ENCODE assay signal across 8 mouse cellular contexts in the genomic region with DNA sequence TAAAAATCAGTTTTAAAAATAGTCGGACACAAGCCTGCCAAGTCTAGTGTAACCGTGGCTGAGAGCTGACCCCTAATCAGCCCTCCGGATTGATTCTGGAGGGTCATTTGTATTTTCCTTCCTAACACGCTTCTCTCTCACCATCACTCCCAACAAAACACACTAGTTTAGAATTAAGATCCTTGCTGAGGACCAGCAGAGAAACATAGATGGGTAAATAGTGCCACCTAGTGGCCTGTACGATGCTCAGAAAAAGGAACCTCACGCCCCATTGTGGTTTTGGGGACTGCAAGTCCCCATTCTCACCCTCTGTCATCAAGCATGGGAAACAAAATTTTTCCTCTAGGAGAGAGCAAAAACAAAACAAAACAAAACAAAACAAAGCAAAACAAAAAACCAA.
A peak's percentile ranks its signal among the peaks of the same experiment; 100 is the strongest.
DNase-seq lines count a peak whose midpoint lies in the region; ATAC-seq and TF ChIP-seq lines count a peak whose summit lies in the region.

No protein-coding gene starts in this region.

- 5% methylated on average over 6 of the region's 6 CpGs for WGBS in lung, embryonic 14.5 days

- 0 out of 2 replicates have a peak overlapping the region, but pooled peaks have one; percentile 23 for H3K4me2 ChIP-seq in lung, embryonic 14.5 days

- H3K27me3 ChIP-seq in G1E (ENCODE audit: insufficient read depth, low read length) = no peaks in the 10 kb centered on the region
- H3K27me3 ChIP-seq in lung, embryonic 14.5 days (ENCODE audit: insufficient read depth, low read length) = 0 out of 2 replicates have a peak, but pooled peaks cover 4% of the 10 kb centered on the region

- no peak overlapping the region for H3K9ac ChIP-seq in lung, embryonic 14.5 days

- H3K9me3 ChIP-seq in G1E (replicated peaks) = no peaks in the 10 kb centered on the region
- H3K9me3 ChIP-seq in lung, embryonic 14.5 days (ENCODE audit: low read depth, low read length) = no peaks in the 10 kb centered on the region

- no peak overlapping the region for H3K27ac ChIP-seq in lung, embryonic 14.5 days (ENCODE audit: low read depth)

- ATAC-seq in G1E (ENCODE audit: extremely low read depth, insufficient number of reproducible peaks, low FRiP score, poor library complexity, severe bottlenecking) = no peak
- ATAC-seq in lung, embryonic 14.5 days (ENCODE audit: insufficient read depth) = no peak; the same call in 1 of the 2 replicates
- ATAC-seq in inflammation-experienced regulatory T-cells, adult 6 months = no peak

- H3K4me1 ChIP-seq in G1E (ENCODE audit: insufficient read depth, low read depth, low read length) = no peaks in the 10 kb centered on the region
- no peaks in the 10 kb centered on the region for H3K4me1 ChIP-seq in lung, embryonic 14.5 days (ENCODE audit: insufficient read depth)

- H3K4me3 ChIP-seq in G1E (ENCODE audit: low read depth, low read length) = no peak overlapping the region
- H3K4me3 ChIP-seq in lung, embryonic 14.5 days (ENCODE audit: low read depth, low read length) = no peak overlapping the region

- TF ChIP-seq CTCF in G1E (IDR thresholded peaks at IDR 0.05; ENCODE audit: low read depth, low read length) = peak; percentile 29; the same call in 1 of the 2 replicates
- peak; percentile 80 for TF ChIP-seq CTCF in lung, embryonic 14.5 days (IDR thresholded peaks at IDR 0.05; ENCODE audit: low read depth)

- H3K36me3 ChIP-seq in G1E (replicated peaks) = no peaks in the 10 kb centered on the region
- H3K36me3 ChIP-seq in lung, embryonic 14.5 days (ENCODE audit: insufficient read depth) = no peaks in the 10 kb centered on the region

- DNase-seq in 416B (ENCODE audit: low read depth) (peak; percentile 64), G1E (ENCODE audit: low spot score) (peak; percentile 20)
- peak; percentile 27 for DNase-seq in cerebellum, adult 9-11 months
- DNase-seq in frontal cortex, postnatal 14 days (ENCODE audit: low spot score in 2 of 2) = peak; percentile 47 to 66
- peak; percentile 62 for DNase-seq in kidney, postnatal 10 days
- peak; percentile 87 for DNase-seq in lung, embryonic 14.5 days
- peak; percentile 84 to 86 for DNase-seq in right cerebral cortex, postnatal 10 days (ENCODE audit: low spot score in 2 of 2)

Comparison
In these comparisons a context has a peak if more than half of its experiments do, and no peak if none do; other contexts are left out.
1. DNase-seq: peak in every context shown above with its lines; median percentile 87 in lung, embryonic 14.5 days; 85 in right cerebral cortex, postnatal 10 days; 64 in 416B; 62 in kidney, postnatal 10 days; 56 in frontal cortex, postnatal 14 days; 27 in cerebellum, adult 9-11 months; 20 in G1E.